Mouse (Mus musculus): ENCODE measurements around the gene Pafah1b2. TPM values are rescaled to one million over a fixed set of nuclear protein-coding genes. Genes with fewer than 3 reads are reported as not detected.
A peak's percentile ranks its signal among the peaks of the same experiment; 100 is the strongest.

The Pafah1b2 gene
- polyA plus RNA-seq, 1 experiment from 2014 or later, result 78.2 TPM

GRCm38 (mm10) chr9:46030184-46030583 is 17.7 kb upstream of the Pafah1b2 start:
- no peaks in the 10 kb centered on the region for H3K27me3 ChIP-seq (replicated peaks; ENCODE audit: control insufficient read depth, insufficient read depth, low read length)
- no peak overlapping the region for H3K27ac ChIP-seq (ENCODE audit: low read depth, low read length)
- peaks cover 6% of the 10 kb centered on the region; the same call in 1 of the 2 replicates for H3K4me1 ChIP-seq (replicated peaks; ENCODE audit: control insufficient read depth, insufficient read depth, low read length)
- H3K36me3 ChIP-seq (ENCODE audit: control insufficient read depth, insufficient read depth), result no peaks in the 10 kb centered on the region
- H3K9ac ChIP-seq (ENCODE audit: low read depth, low read length), result no peak overlapping the region
- H3K4me3 ChIP-seq (ENCODE audit: low read depth, low read length), result no peak overlapping the region
- H3K9me3 ChIP-seq (ENCODE audit: control insufficient read depth), result no peaks in the 10 kb centered on the region
- 81% methylated on average over 5 of the region's 5 CpGs for WGBS
- H3K4me2 ChIP-seq (replicated peaks; ENCODE audit: low read depth), result no peak overlapping the region
- no peak for TF ChIP-seq CTCF (IDR thresholded peaks at IDR 0.05; ENCODE audit: low read depth)
- no peak for ATAC-seq

GRCm38 (mm10) chr9:46029534-46029933 is 17.0 kb upstream of the Pafah1b2 start:
- H3K4me1 ChIP-seq (replicated peaks; ENCODE audit: control insufficient read depth, insufficient read depth, low read length), result peaks cover 6% of the 10 kb centered on the region; the same call in 1 of the 2 replicates
- no peaks in the 10 kb centered on the region for H3K36me3 ChIP-seq (ENCODE audit: control insufficient read depth, insufficient read depth)
- H3K4me2 ChIP-seq (replicated peaks; ENCODE audit: low read depth), result no peak overlapping the region
- ATAC-seq, result peak; percentile 28; the same call in 1 of the 2 replicates
- H3K4me3 ChIP-seq (ENCODE audit: low read depth, low read length), result no peak overlapping the region
- no peak for TF ChIP-seq CTCF (IDR thresholded peaks at IDR 0.05; ENCODE audit: low read depth)
- no peaks in the 10 kb centered on the region for H3K27me3 ChIP-seq (replicated peaks; ENCODE audit: control insufficient read depth, insufficient read depth, low read length)
- WGBS, result 49% methylated on average over 6 of the region's 6 CpGs
- no peaks in the 10 kb centered on the region for H3K9me3 ChIP-seq (ENCODE audit: control insufficient read depth)
- H3K27ac ChIP-seq (ENCODE audit: low read depth, low read length), result no peak overlapping the region
- no peak overlapping the region for H3K9ac ChIP-seq (ENCODE audit: low read depth, low read length)

GRCm38 (mm10) chr9:46027994-46028393 is 15.5 kb upstream of the Pafah1b2 start:
- peaks cover 6% of the 10 kb centered on the region; the same call in 1 of the 2 replicates for H3K4me1 ChIP-seq (replicated peaks; ENCODE audit: control insufficient read depth, insufficient read depth, low read length)
- no peak overlapping the region for H3K4me3 ChIP-seq (ENCODE audit: low read depth, low read length)
- no peaks in the 10 kb centered on the region for H3K27me3 ChIP-seq (replicated peaks; ENCODE audit: control insufficient read depth, insufficient read depth, low read length)
- TF ChIP-seq CTCF (IDR thresholded peaks at IDR 0.05; ENCODE audit: low read depth), result no peak
- H3K4me2 ChIP-seq (replicated peaks; ENCODE audit: low read depth), result no peak overlapping the region
- H3K9me3 ChIP-seq (ENCODE audit: control insufficient read depth), result no peaks in the 10 kb centered on the region
- WGBS, result 45% methylated on average over 8 of the region's 8 CpGs
- no peaks in the 10 kb centered on the region for H3K36me3 ChIP-seq (ENCODE audit: control insufficient read depth, insufficient read depth)
- no peak overlapping the region for H3K9ac ChIP-seq (ENCODE audit: low read depth, low read length)
- no peak overlapping the region for H3K27ac ChIP-seq (ENCODE audit: low read depth, low read length)
- no peak for ATAC-seq

- Histone ChIP-seq H3K9ac (ENCODE audit: low read depth, low read length) (no peak overlapping the region), H3K4me3 (ENCODE audit: low read depth, low read length) (no peak overlapping the region), H3K27ac (ENCODE audit: low read depth, low read length) (no peak overlapping the region), H3K9me3 (ENCODE audit: control insufficient read depth) (no peaks in the 10 kb centered on the region), H3K4me2 (replicated peaks; ENCODE audit: low read depth) (no peak overlapping the region), H3K27me3 (replicated peaks; ENCODE audit: control insufficient read depth, insufficient read depth, low read length) (no peaks in the 10 kb centered on the region), H3K4me1 (replicated peaks; ENCODE audit: control insufficient read depth, insufficient read depth, low read length) (0 out of 2 replicates have a peak, but pooled peaks cover 6% of the 10 kb centered on the region), H3K36me3 (ENCODE audit: control insufficient read depth, insufficient read depth) (peaks cover 3% of the 10 kb centered on the region; the same call in 1 of the 2 replicates)
- no peak for TF ChIP-seq CTCF (IDR thresholded peaks at IDR 0.05; ENCODE audit: low read depth)
- no peak for ATAC-seq
- WGBS, result 87% methylated on average over 9 of the region's 9 CpGs
Observed at GRCm38 (mm10) chr9:46026058-46026849, 13.8 kb upstream of the Pafah1b2 start.

DNA sequence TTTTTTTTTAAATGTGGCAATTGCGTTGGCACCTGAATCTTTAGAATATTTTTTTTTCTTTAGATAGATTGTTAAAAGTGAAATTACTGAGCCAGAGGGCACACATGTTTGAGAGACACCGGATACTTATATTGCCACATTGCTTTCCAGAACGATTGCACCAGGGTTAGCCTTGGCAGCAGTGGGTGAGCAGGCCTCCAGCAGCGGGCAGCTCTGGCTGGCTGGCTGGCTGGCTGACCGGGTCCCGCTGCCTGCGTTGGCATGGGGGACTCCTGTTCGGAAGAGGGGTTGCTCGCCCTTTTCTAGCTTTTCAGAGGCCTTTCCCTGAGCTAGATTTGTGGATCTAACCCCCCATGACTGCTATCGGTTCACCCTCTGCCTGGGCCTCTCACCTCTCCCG is 11.1 kb upstream of the Pafah1b2 start:
- no peak for TF ChIP-seq CTCF (IDR thresholded peaks at IDR 0.05; ENCODE audit: low read depth)
- Histone ChIP-seq H3K9me3 (ENCODE audit: control insufficient read depth) (no peaks in the 10 kb centered on the region), H3K9ac (ENCODE audit: low read depth, low read length) (no peak overlapping the region), H3K27ac (ENCODE audit: low read depth, low read length) (no peak overlapping the region), H3K4me2 (replicated peaks; ENCODE audit: low read depth) (no peak overlapping the region), H3K4me1 (replicated peaks; ENCODE audit: control insufficient read depth, insufficient read depth, low read length) (no peaks in the 10 kb centered on the region), H3K27me3 (replicated peaks; ENCODE audit: control insufficient read depth, insufficient read depth, low read length) (no peaks in the 10 kb centered on the region), H3K36me3 (ENCODE audit: control insufficient read depth, insufficient read depth) (peaks cover 3% of the 10 kb centered on the region; the same call in 1 of the 2 replicates), H3K4me3 (ENCODE audit: low read depth, low read length) (no peak overlapping the region)
- no peak for ATAC-seq
- 93% methylated on average over 11 of the region's 11 CpGs for WGBS

DNA sequence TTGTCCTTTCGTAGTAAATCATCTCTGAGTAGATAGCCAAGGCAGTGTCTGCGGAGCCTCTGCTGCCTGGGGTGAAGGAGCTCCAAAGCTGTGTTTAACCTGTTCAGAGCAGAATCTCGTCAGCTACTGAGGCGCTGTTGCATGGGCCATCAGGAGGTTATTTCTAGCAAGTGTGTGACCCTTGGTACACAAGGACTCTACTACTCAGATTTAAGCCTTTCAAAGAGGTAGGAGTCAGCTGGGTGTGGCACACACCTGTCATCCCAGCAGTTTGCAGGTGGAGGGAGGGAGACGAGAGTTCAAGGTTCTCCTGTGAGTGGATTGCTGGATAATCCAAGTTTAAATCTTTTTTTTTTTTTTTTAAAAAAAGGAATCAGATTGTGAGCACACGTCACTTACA is 7.5 kb upstream of the Pafah1b2 start:
- Histone ChIP-seq H3K9ac (ENCODE audit: low read depth, low read length) (no peak overlapping the region), H3K27ac (ENCODE audit: low read depth, low read length) (no peak overlapping the region), H3K36me3 (ENCODE audit: control insufficient read depth, insufficient read depth) (peaks cover 3% of the 10 kb centered on the region; the same call in 1 of the 2 replicates), H3K4me2 (replicated peaks; ENCODE audit: low read depth) (no peak overlapping the region), H3K27me3 (replicated peaks; ENCODE audit: control insufficient read depth, insufficient read depth, low read length) (no peaks in the 10 kb centered on the region), H3K4me1 (replicated peaks; ENCODE audit: control insufficient read depth, insufficient read depth, low read length) (peaks cover 15% of the 10 kb centered on the region), H3K4me3 (ENCODE audit: low read depth, low read length) (no peak overlapping the region), H3K9me3 (ENCODE audit: control insufficient read depth) (no peaks in the 10 kb centered on the region)
- TF ChIP-seq CTCF (IDR thresholded peaks at IDR 0.05; ENCODE audit: low read depth), result no peak
- ATAC-seq, result peak; percentile 50
- 36% methylated on average over 6 of the region's 6 CpGs for WGBS

Measured in intestine, postnatal 0 days (tissue).